Mouse (Mus musculus) cerebellum, adult 9-11 months (tissue): ENCODE results near the gene AW822073.

Experiments
- DNase-seq: peaks from one replicate; pipeline ENCODE4 v3.0.0; 2022

The AW822073 gene

GRCm38 (mm10) chr10:58220726-58221125 is 4.0 kb downstream of the AW822073 start:
- DNase-seq, result no peak

GRCm38 (mm10) chr10:58217366-58217765 is 7.4 kb downstream of the AW822073 start:
- no peak for DNase-seq

- DNase-seq, result no peak
These were observed 9.4 kb downstream of the AW822073 start for GRCm38 (mm10) chr10:58215353-58215752.

GRCm38 (mm10) chr10:58214934-58215333 is 9.8 kb downstream of the AW822073 start:
- DNase-seq, result no peak

- DNase-seq, result no peak
These were observed 10.2 kb downstream of the AW822073 start for GRCm38 (mm10) chr10:58214497-58214896.

- no peak for DNase-seq
These were observed 12.5 kb downstream of the AW822073 start for GRCm38 (mm10) chr10:58212230-58212629.

GRCm38 (mm10) chr10:58211213-58211612 is 13.5 kb downstream of the AW822073 start:
- DNase-seq, result no peak

GRCm38 (mm10) chr10:58210514-58210913 is 14.2 kb downstream of the AW822073 start:
- no peak for DNase-seq

GRCm38 (mm10) chr10:58209710-58210467 is 14.8 kb downstream of the AW822073 start:
- no peak for DNase-seq

GRCm38 (mm10) chr10:58206639-58207404 is 17.9 kb downstream of the AW822073 start:
- DNase-seq, result no peak

- DNase-seq, result no peak
These were observed 18.7 kb downstream of the AW822073 start for GRCm38 (mm10) chr10:58205986-58206385.
